In genomic region chr9:103134450-103135030, GRCm38 (mm10) we compare ENCODE assay signal across 8 mouse cellular contexts. TPM values are rescaled to one million over a fixed set of nuclear protein-coding genes. Genes with fewer than 3 reads are reported as not detected.
DNase-seq lines count a peak whose midpoint lies in the region; ATAC-seq lines count a peak whose summit lies in the region.
"Had no signal": no experiment of that assay in that cellular context is flagged by ENCODE, and none has a peak within 500 bp of the region (broad histone marks: within the 10 kb centered on the region; RNA-seq: fewer than 3 reads in every experiment).

No protein-coding gene starts in this region.

- no peak overlapping the region for H3K4me3 ChIP-seq in hindbrain, embryonic 10.5 days

- intact Hi-C loops in gastrocnemius, postnatal 36 days (cut with DNase I): no loop called here

- no peaks in the 10 kb centered on the region for H3K9me3 ChIP-seq in hindbrain, embryonic 10.5 days

- H3K36me3 ChIP-seq in hindbrain, embryonic 10.5 days: peaks cover 11% of the 10 kb centered on the region; the same call in 1 of the 2 replicates

- DNase-seq in layer of hippocampus, adult 11-12 months (ENCODE audit: low spot score): peak; percentile 23
- no peak for DNase-seq in layer of hippocampus, postnatal 14 days (ENCODE audit: low spot score in 2 of 2)
- DNase-seq in R1 (ENCODE audit: low read depth, low spot score): peak; percentile 56
- no peak for DNase-seq in hindbrain, embryonic 10.5 days (ENCODE audit: low spot score)
- no peak for DNase-seq in gastrocnemius, postnatal 36 days

- H3K27ac ChIP-seq in hindbrain, embryonic 10.5 days: peak overlapping the region; percentile 84
- H3K27ac ChIP-seq: macrophage had no signal

- WGBS in hindbrain, embryonic 10.5 days: 56% methylated on average over 9 of the region's 9 CpGs

- H3K27me3 ChIP-seq in hindbrain, embryonic 10.5 days (ENCODE audit: insufficient read depth, poor library complexity, severe bottlenecking): no peaks in the 10 kb centered on the region

- 0 out of 2 replicates have a peak, but pooled peaks have one; percentile 31 for ATAC-seq in monocyte, adult 5-6 weeks (replicated peaks; ENCODE audit: insufficient number of reproducible peaks, low FRiP score, low TSS enrichment, poor library complexity, severe bottlenecking)
- no peak for ATAC-seq in activated CD4-positive, CD25-positive, alpha-beta regulatory T cell, adult 4 months

- H3K4me1 ChIP-seq in hindbrain, embryonic 10.5 days (replicated peaks): peaks cover 65% of the 10 kb centered on the region

RNA-seq across cellular contexts. Expression of gene Rab6b, which starts 23.0 kb away (rescaled TPM):
- total RNA-seq in layer of hippocampus, postnatal 14 days (2021): 100 to 1,000 TPM; 560 to 568 TPM
- polyA plus RNA-seq in hindbrain, embryonic 10.5 days (2016; fragmentation: Nextera tagmentation; extraction: Ambion mirVana): 17.0 and 29.0 TPM in 2 replicates
- 0.48 to 6.9 TPM (median 4.3 TPM) in 3 replicates for total RNA-seq in monocyte, adult 5-6 weeks (2017)
- under 1 TPM; 0.66 to 0.81 TPM for total RNA-seq in gastrocnemius, postnatal 36 days (2021)
- 1 to 10 TPM in 1 of 2 experiments, under 1 TPM in 1; 0.09 to 4.9 TPM for polyA plus RNA-seq in activated CD4-positive, CD25-positive, alpha-beta regulatory T cell, adult 4 months (2017; shearing (Covaris generic))

Comparison
In these comparisons a context has a peak if more than half of its experiments do, and no peak if none do; other contexts are left out.
1. DNase-seq: peak in layer of hippocampus, adult 11-12 months (single experiment) and R1 (single experiment); none in layer of hippocampus, postnatal 14 days (0 of 2), hindbrain, embryonic 10.5 days (single experiment) and gastrocnemius, postnatal 36 days (0 of 2).
2. RNA of gene Rab6b, which starts 23.0 kb away (total RNA-seq): 560 to 568 TPM in layer of hippocampus, postnatal 14 days; 0.66 to 0.81 TPM in gastrocnemius, postnatal 36 days and 0.48 to 6.9 TPM in monocyte, adult 5-6 weeks; every median in the first group is over 10 times any median in the second.